Mouse (Mus musculus) lung, adult 2 months (tissue): ENCODE results near the gene Irak4. TPM values are rescaled to one million over a fixed set of nuclear protein-coding genes. Genes with fewer than 3 reads are reported as not detected.

ENCODE experiments used
- DNase-seq: peaks from one replicate; pipeline ENCODE4 v3.0.0; 2022
- H3K4me1 ChIP-seq: fragments of 200-500 bp; 2 replicates; pipeline ENCODE4 v1.6.1; 2011; ENCODE audit warnings: low read length; ENCODE audit not compliant: control insufficient read depth, insufficient read depth
- H3K4me3 ChIP-seq: fragments of 200-500 bp; replicated peaks from 2 replicates; pipeline ENCODE3; 2011; ENCODE audit warnings: low read depth, mild to moderate bottlenecking, control low read depth, low read length; ENCODE audit errors: extremely low read depth
- CTCF ChIP-seq: fragments of 200-500 bp; IDR thresholded peaks from 2 replicates; pipeline ENCODE4 v1.5.1; 2011; ENCODE audit warnings: mild to moderate bottlenecking, low read length, control low read depth; ENCODE audit not compliant: insufficient read depth
- POLR2A ChIP-seq: fragments of 200-500 bp; IDR thresholded peaks from 2 replicates; pipeline ENCODE4 v1.6.1; 2011; ENCODE audit warnings: low read depth, mild to moderate bottlenecking, control low read depth, low read length, borderline replicate concordance; ENCODE audit errors: extremely low read depth
- WGBS: fragments of 180-500 bp; shearing (Covaris S2); methylation state at CpG from one replicate; pipeline ENCODE4 v1.1.7; 2018; 5-methylcytosine and 5-hydroxymethylcytosine counted together
- polyA plus RNA-seq: library from polyadenylated mRNA; depleted of rRNA; stranded (reverse); fragments of >200 nt; gene quantifications from 2 replicates; pipeline ENCODE4 v1.2.3, GENCODE M21; 2012

Gene Irak4
- polyA plus RNA-seq, 1 experiment = 7.8 TPM

DNA sequence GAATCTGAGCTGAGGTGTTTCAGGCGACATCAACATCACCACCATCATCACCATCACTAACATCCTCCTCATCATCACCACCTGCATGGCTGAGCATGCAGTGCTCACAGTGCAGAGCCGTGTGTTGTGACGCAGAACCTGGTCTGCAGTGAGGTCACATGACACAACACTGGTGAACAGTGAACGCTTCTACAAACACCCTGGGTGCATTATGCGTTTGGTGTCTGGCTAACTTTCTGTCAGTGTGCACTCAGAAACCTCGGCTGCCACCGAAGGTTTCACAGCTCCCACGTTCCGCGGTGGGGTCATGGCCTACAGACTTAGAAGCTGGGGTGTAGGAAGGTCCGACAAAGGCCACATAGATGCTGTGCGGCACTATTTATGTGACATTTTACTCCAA, 18.5 kb upstream of the Irak4 start:
- no peak for TF ChIP-seq CTCF
- TF ChIP-seq POLR2A = no peak
- DNase-seq = no peak
- Histone ChIP-seq H3K4me1 (no peaks in the 10 kb centered on the region), H3K4me3 (no peak overlapping the region)
- 86% methylated on average over 12 of the region's 12 CpGs for WGBS

GRCm38 (mm10) chr15:94530519-94530918, 12.9 kb upstream of the Irak4 start:
- Histone ChIP-seq H3K4me3 (no peak overlapping the region), H3K4me1 (no peaks in the 10 kb centered on the region)
- TF ChIP-seq CTCF (no peak), POLR2A (no peak)
- 60% methylated on average over 3 of the region's 3 CpGs for WGBS
- no peak for DNase-seq

GRCm38 (mm10) chr15:94532306-94532705, 11.1 kb upstream of the Irak4 start:
- 65% methylated on average over 5 of the region's 5 CpGs for WGBS
- TF ChIP-seq CTCF = no peak
- no peak for DNase-seq
- Histone ChIP-seq H3K4me3 (no peak overlapping the region), H3K4me1 (no peaks in the 10 kb centered on the region)

DNA sequence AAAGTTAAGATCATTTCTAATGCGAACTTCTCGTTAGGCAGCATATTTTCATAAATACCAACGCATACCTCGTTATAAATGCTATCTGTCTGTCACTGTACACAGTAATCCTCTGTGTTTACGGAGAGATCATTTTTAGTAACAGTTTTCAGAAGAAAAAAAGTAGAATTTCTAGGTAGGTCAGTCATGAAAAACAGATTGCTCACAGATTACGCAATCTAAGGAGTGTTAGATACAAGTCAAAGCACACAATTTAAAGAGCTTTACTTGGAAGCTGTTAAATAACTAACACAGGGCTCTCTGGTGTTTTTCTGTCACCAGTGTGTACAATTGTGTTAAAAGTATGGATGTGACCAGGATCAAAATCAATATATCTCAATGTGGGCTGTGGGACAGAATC, 10.5 kb upstream of the Irak4 start:
- H3K4me3 ChIP-seq = no peak overlapping the region
- H3K4me1 ChIP-seq = no peaks in the 10 kb centered on the region
- TF ChIP-seq CTCF = no peak
- no peak for TF ChIP-seq POLR2A
- WGBS = 74% methylated on average over 6 of the region's 6 CpGs
- no peak for DNase-seq

- Histone ChIP-seq H3K4me3 (no peak overlapping the region), H3K4me1 (no peaks in the 10 kb centered on the region)
- WGBS = 86% methylated on average over 7 of the region's 7 CpGs
- no peak for DNase-seq
- TF ChIP-seq CTCF (no peak), POLR2A (no peak)
Measured at GRCm38 (mm10) chr15:94535521-94535920, 7.9 kb upstream of the Irak4 start.

DNA sequence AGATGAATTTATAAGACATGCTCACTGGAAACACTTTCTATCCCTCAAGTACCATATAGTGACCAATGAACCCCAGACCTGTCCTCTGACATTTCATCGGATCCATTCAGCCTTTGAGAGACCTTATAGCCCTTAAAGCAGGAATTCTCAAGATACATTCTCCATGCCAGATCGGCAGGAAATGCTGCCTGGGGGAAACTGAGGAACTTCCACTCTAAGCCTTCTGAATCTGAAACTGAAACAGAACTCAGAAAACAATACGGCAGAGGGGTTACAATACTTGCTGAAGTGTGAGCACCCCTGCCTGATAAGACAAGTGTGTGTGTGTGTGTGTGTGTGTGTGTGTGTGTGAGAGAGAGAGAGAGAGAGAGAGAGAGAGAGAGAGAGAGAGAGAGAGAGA, 4.1 kb upstream of the Irak4 start:
- no peak for DNase-seq
- H3K4me3 ChIP-seq = no peak overlapping the region
- TF ChIP-seq POLR2A = no peak
- no peak for TF ChIP-seq CTCF
- H3K4me1 ChIP-seq = no peaks in the 10 kb centered on the region
- WGBS = 76% methylated on average over 3 of the region's 3 CpGs

DNA sequence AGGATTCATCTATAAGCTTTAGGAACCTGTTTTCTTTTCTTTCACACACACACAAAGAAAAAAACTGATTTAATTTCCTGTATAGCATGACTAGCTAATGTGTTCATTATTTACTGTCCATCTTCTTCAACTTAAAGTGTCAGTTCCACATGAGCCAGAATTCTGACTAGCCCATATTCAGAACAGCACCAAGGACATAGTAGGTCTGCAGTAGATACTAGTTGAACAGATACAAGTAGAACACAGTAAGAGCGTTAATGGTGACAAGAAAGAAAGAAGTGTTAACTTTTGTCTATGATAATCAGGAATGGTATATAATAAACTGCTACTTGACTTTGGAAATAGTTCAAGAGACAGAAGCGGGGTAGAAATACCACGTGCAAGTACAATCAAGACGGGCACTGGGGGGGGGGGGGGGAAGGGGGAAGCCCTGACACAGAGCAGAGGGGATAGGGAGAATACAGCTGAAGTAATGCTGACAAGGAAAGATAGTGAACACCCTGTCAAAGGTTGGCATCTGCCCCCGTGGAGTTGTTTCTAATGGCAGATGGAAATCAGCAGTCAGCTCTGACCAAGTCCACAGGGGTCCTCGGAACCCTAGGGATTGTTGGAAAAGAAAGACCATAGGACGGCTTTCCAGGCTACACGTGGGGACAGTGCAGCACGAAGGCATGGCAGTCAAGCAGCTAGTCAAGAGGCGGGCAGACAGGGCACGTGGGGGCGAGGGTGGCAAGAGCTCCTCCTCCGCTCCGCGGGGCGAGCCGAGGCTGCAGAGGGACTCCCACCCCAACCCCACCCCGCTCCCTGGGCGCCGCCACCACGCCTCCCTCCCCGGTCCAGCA, 655 bp upstream of the Irak4 start:
- WGBS = 5% methylated on average over 21 of the region's 22 CpGs

DNA sequence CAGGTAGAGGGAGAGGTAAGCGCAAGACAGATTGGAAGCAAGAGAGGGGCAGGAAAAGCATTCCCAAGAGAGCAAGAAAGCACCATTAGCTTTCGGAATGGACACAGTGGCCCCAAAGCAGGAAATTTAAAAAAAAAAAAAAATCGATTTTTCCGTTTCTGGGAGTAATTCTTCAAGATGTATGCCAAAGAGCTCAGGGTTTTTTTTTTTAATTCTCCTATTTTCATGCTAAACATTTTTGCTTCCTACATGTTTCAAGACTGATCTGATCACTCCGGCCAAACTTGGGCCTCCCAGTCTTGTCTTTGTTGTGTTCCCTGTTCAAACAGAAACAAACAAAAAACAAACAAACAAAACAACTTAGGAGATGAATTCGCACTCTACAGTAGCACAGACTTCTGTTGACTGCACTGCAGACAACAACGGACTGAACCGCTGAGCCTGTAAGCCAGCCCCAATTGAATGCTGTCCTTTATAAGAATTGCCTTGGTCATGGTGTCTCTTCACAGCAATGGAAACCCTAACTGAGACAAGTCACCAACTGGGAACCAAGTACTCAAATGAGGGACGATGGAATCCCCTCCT, 701 bp downstream of the Irak4 start:
- Histone ChIP-seq H3K4me3 (peak overlapping the region; percentile 70), H3K4me1 (no peaks in the 10 kb centered on the region)
- WGBS = 35% methylated on average over 9 of the region's 9 CpGs
- TF ChIP-seq POLR2A = no peak
- TF ChIP-seq CTCF = no peak
- DNase-seq = no peak

More for the DNA sequence above, 655 bp upstream of the Irak4 start:
- DNase-seq = no peak
- no peak for TF ChIP-seq POLR2A
- TF ChIP-seq CTCF = no peak
- Histone ChIP-seq H3K4me3 (peak overlapping the region; percentile 70), H3K4me1 (no peaks in the 10 kb centered on the region)

GRCm38 (mm10) chr15:94544844-94545243, 1.4 kb downstream of the Irak4 start:
- no peak for TF ChIP-seq POLR2A
- TF ChIP-seq CTCF = no peak
- Histone ChIP-seq H3K4me1 (no peaks in the 10 kb centered on the region), H3K4me3 (no peak overlapping the region)
- WGBS = 71% methylated on average over 4 of the region's 4 CpGs
- no peak for DNase-seq

DNA sequence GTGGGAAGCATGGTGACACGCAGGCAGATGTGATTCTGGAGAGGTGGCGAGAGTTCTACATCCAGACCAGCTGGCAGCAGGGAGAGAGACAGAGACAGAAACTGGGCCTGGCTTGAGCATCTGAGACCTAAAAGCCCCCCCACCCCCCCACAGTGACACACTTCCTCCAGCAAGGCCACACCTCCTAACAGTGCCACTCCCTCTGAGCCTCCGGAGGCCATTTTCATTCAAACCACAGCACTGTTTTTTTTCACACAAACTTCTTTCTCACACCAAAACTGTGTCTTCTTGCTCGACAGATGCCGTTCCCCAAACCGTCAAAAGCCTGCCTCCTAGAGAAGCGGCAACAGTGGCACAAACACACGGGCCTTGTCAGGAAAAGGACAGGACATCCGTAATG, 10.1 kb downstream of the Irak4 start:
- Histone ChIP-seq H3K4me3 (no peak overlapping the region), H3K4me1 (no peaks in the 10 kb centered on the region)
- TF ChIP-seq CTCF (no peak), POLR2A (no peak)
- DNase-seq = no peak
- WGBS = 91% methylated on average over 9 of the region's 9 CpGs

GRCm38 (mm10) chr15:94557442-94557841, 14.0 kb downstream of the Irak4 start:
- WGBS = 18% methylated on average over 7 of the region's 7 CpGs
- H3K4me1 ChIP-seq = no peaks in the 10 kb centered on the region
- no peak overlapping the region for H3K4me3 ChIP-seq
- peak; percentile 80 for DNase-seq
- TF ChIP-seq CTCF (peak; percentile 99), POLR2A (no peak)
